Mouse (Mus musculus): ENCODE data around the gene Zbtb39. TPM values are rescaled to one million over a fixed set of nuclear protein-coding genes. Genes with fewer than 3 reads are reported as not detected.

Gene Zbtb39
- total RNA-seq (2021), result 1 to 10 TPM; 9.6 to 9.9 TPM
- long read RNA-seq, experiment 1, full-length matches to known transcripts, result 1 of 1 reads
- long read RNA-seq, experiment 1, partial matches to known transcripts, result 0 of 1 reads
- long read RNA-seq, experiment 1, other reads (novel, unspliced or antisense), result 0 of 1 reads
- long read RNA-seq, experiment 2, result 0 reads

DNA sequence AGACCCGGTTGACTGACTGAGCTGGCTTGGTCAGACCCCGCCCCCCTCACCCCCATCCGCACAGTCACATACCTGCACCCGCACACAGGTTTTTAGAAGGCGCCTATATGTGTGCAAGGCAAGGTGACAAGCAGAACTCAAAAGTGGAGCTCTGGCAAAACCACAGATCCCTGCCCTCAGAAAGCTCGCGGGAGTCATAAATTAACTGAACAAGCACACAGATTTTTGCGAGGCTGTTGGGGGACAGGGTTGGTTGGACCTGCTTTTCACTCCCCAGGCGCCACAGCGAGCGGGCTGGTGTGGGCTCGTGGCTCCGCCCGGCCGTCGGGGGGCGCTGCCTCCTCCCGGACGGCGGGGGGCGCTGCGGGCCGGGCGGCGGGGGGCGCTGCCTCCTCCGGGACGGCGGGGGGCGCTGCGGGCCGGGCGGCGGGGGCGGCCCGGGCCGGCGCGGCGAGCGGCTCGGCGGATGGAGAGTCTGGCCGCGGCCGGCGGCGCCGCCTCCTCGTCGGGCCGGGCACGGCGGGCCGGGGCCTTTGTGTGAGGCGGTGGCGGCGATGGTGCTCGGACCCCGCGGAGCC lies at the start of gene Zbtb39:
Gene Zbtb39 (plus strand): TSS at position 456 of the 578 bp plus-strand sequence.
- DNase-seq (ENCODE audit: low spot score in 2 of 2), result peak; percentile 70 to 77

DNA sequence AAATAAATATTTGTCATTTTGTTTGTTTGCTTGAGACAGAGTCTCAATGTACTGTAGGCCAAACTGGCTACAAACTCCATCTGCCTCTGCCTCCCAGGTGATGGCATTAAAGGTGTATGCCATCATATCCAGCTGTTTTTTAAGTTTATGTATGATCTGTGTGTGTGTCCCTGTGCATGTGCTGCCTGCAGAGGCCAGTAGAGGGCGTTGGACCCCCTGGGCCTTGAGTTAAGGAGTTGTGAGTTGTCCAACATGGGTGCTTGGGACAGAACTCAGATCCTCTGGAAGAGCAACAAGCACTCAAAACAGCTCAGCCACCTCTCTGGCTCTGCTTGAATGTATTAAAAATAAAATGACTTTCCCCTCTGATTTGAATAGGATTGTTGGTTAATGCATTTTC lies 48.3 kb upstream of the Zbtb39 start:
- no peak for DNase-seq (ENCODE audit: low spot score in 2 of 2)

DNA sequence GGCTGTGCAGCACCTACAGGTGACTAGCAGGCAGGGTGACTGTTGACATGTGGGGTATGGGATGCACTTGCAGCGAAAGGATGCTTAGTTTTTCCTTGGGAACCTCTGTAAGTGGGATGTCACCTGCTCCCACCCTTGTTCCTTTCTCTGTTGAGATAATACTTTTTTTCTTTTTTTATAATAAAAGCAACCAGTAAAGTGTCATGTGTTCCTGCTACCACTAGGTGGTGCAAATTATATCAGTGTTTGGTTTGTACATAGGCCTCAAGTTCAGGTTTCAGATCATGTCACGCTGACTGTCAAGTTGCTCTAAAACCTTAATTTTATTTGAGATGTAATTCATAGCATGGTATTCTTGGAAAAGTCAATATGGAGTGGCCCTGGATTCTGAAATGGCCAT lies 44.7 kb upstream of the Zbtb39 start:
- DNase-seq (ENCODE audit: low spot score in 2 of 2), result no peak

DNA sequence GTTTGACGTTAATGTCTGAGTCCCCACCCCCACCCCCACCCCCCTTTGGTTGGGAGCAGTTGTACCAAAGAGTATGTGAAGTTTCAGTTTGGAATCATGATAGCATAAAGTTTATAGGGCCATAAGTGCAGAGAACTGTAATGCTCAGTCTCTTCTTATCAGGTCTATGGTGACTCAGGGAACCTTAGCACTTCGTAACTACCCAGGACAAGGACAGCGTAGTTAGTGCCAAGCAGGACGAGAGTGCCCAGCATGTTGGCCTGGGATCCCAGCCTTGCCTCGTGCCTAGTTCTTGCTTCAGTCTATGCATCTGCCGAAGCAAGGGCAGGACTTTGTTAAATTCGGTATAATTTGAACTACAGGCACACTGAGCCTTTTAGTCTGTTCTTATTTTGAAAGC lies 43.6 kb upstream of the Zbtb39 start:
- no peak for DNase-seq (ENCODE audit: low spot score in 2 of 2)

DNA sequence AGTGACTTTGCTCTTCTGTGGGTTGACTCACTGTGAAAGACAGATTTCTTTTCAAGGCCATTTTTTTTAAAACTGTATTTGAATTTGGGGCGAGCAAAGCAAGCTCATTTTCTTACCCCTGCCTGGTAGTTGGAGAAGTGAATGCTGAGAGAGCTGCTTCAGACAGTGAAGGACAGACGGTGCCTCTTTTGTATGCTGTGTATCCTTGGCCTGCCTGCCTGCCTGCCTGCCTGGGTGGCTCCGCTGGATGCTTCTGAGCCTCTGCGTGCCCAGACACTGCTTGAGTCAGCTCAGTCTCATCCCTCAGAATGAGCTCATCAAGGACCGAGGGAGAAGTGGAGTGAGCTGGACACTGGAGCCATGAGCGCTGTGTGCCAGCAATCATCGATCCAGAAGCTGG lies 40.4 kb upstream of the Zbtb39 start:
- no peak for DNase-seq (ENCODE audit: low spot score in 2 of 2)

DNA sequence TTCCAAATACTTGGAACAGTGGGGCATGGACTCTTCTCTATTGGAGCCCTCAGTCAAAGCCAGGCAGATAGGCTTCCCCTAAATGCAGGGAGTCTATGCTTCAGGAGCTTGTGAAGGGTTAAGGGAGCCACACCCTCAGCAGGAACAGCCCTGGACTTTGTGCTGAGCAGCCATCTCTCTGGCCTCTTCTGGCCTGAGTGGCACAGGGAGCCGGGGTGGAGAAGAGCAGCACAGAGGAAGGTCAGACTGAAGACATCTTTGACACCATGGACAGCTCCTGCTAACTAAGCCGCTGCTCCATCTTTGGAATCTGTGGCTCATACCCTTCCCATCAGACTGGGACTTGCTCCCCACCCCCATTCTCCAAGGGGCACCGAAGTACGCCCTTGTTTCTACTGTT lies 36.0 kb upstream of the Zbtb39 start:
- DNase-seq (ENCODE audit: low spot score in 2 of 2), result no peak

DNA sequence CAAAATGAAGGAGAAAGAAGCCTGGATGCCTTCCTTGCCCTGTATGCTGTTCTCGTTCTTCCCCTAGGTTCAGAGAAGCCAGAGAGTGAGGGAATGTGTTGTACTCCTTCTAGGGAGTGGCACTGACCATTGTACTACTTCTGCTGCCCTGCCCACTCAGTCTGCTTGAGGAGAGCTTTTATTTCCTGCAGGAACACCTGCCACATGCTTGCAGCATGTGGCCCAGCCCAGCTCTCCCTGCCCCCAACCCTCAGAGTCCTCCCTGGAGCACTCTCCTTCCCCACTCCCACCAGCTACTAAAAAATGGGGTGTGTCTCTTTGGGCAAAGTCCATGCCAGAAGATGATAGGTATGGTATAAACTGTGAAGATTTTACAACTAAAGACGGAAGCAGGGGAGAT lies 35.0 kb upstream of the Zbtb39 start:
- no peak for DNase-seq (ENCODE audit: low spot score in 2 of 2)

DNA sequence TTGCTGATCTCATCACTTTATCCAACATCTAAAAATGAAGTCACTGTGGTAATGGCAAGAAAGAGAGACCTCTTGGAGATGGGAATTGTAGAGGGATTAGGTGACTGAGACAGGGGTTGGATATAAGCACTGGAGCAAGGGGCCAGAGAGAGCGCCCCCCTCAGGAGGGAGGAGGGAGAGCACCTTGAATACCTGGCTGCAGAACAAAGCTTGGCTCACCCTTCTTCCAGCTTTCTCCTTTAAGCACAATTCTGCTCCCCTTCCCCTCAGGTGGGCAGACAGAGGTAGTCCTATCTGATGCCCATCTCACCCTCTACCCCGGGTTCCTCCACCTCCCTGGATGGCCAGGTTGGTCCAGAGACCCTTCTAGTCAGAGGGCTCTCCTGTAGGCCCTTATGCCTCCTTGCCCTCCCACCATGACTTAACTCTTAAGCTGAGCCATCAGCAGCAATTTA lies 34.5 kb upstream of the Zbtb39 start, which contains the start of gene Myo1a:
Gene Myo1a (plus strand): TSS at position 405 of the 455 bp plus-strand sequence.
- DNase-seq (ENCODE audit: low spot score in 2 of 2), result no peak

DNA sequence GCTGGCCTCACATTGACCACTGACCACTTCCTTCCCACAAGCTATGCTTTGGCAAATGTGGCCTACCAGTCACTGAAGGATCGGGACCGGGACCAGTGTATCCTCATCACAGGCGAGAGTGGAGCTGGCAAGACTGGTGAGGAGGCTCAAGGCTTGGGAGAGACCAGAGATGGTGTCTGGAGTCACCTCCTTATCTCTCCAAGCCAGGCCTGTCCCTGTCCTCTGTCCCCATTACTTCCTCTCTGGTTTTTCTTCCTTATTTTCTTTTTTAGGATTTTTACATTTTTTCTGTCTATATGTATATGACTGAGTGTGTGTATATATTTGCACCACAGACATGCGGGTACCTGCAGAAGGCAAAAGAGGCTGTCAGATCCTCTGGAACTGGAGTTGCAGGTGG lies 33.6 kb upstream of the Zbtb39 start:
- DNase-seq (ENCODE audit: low spot score in 2 of 2), result no peak

DNA sequence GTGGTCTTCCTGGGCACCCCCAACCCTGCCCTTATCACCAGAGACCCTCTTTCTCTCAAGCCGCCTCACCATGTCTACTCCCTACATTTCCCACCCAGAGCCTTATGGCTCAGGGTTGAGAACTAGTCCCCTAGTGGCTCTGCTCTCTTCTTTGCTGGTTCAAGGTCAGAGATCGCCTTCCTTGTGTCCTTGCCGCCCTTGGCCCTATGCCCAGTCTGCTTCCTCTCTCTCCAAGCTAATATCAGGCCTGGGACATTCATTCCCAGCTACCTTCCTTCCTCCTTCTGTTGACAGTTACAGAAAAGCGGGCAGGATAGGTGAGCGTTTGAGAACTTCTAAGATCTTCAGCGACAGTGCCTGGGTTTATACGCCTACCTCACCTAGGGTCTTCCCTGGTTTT lies 31.6 kb upstream of the Zbtb39 start:
- no peak for DNase-seq (ENCODE audit: low spot score in 2 of 2)

DNA sequence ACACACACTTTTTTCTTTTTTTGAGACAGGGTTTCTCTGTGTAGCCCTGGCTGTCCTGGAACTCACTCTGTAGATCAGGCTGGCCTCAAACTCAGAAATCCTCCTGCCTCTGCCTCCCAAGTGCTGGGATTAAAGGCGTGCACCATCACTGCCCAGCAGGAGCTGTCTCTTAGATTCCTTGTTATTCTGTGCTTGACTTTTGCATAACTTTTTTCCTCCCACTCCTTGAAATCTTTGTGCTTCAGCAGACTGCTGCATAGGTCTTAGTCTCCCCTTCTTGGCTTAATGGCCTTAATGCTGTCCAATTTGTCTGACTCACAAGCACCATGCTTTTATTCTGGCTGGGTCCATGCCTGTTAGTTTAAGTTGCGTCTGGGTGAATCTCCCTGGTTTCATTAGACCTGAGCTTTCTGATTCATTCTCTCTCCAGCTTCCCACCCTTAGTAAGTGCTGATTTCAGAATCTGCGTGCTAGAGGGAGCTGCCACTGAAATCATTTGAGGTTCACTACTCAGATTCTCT lies 30.4 kb upstream of the Zbtb39 start:
- no peak for DNase-seq (ENCODE audit: low spot score in 2 of 2)

DNA sequence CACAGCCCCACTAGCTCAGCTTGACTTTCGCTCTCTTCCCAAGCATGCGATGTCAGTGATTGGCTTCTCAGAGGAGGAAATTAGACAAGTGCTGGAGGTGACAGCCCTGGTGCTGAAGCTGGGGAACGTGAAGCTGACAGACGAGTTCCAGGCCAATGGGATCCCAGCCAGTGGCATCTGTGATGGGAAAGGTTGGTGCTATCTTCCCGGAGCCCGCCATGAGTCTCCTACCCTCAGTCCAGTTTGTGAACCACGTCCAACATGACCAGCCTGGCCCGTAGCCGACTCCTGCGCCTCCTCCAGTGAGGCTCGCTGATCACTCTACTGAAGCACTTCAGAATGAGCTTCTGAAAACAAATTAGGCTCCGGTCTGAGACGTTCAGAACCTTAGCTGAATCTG lies 29.0 kb upstream of the Zbtb39 start:
- DNase-seq (ENCODE audit: low spot score in 2 of 2), result no peak

DNA sequence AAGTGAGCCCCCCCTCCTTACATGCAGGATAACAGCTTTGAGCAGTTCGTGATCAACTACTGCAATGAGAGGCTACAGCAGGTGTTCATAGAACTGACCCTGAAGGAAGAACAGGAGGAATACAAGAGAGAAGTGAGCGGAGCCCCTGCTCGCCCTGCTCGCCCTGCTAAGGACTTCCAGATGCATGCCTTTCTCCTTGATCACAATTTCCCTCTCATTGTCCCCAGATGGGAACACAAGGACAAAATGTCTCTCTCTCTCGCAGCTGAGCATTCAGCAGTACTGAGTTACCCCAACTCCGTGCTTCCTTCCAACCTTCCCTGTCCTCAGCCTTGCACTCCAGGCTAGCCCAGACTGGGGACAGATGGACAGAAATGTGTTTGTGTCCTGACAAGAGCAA lies 26.6 kb upstream of the Zbtb39 start:
- DNase-seq (ENCODE audit: low spot score in 2 of 2), result no peak

DNA sequence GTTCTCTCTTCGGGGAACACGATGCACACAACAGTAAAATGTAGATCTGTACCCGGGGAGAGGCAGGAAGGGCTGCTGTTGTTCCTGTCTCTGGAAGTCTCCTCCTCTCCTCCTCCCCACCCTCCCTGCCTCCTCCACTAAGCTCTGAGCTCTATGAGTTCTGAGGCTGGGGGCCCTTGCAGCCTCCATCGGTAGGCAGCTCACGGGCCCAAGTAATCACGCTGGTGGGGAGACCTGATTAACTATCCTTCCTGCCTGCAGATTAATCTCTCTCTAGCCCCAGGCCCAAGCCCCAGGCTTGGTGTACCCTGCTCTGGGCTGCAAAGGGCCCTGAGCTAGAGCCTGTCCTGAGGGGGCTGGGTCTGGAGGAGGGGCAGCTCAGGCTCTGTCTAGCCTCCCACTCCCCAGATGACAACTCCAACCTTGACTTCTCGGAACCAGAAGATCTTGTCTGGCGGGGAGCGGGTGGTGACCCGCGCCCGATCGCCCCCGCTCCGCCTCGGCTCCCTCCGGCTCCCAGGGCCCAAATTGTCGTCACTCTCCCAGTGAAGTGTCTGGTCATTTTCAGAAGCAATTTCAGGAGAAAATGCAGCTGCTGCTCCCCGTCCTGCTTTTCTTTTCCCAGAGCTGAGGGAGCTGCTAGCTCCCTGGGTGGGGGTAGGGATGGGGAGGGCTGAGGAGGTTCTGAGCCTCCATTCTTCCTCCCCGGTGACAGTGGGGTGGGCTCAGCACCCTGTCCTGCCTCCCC lies 17.5 kb upstream of the Zbtb39 start:
- peak; percentile 16 to 31 for DNase-seq (ENCODE audit: low spot score in 2 of 2)

DNA sequence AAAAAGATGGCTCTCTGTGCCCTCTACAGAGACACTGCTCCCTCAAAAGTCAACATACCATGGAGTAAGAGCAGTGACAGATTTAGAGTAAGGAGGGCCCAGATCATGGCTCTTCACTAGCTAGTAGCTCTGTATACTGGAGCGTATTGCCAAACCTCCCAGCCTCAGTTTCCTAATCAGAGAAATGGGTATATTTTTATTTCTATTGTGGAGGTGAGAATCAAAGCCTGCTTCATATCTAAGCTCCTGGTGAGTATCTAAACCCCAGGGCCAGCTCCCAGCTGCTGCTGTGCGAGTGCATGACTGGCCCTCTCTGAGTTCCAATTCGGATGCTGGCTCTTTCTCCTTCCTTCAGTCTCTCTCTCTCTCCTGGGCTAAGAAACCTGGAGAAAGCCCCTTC lies 15.2 kb upstream of the Zbtb39 start, which contains the start of gene Tac2:
Gene Tac2 (plus strand): TSS at position 301 of the 400 bp plus-strand sequence.
- DNase-seq (ENCODE audit: low spot score in 2 of 2), result no peak

DNA sequence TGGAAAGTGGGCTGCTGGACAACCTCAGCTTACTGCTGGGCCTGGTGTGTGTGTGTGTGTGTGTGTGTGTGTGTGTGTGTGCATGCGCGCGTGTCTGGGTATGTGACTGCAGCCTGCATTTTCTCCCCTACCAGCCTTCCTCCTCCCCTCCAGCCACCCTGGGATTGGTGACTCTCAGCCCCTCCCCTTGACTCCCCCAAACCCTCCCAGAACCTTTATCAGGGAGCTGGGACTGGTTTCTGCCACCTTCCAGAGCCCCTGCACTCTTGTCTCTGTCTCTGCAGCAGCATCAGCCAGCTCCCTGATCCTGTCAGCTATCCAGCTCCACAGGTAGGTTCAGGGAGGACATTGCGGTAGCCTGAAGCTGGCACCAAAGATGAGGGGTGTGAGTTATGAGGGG lies 14.2 kb upstream of the Zbtb39 start:
- DNase-seq (ENCODE audit: low spot score in 2 of 2), result no peak

DNA sequence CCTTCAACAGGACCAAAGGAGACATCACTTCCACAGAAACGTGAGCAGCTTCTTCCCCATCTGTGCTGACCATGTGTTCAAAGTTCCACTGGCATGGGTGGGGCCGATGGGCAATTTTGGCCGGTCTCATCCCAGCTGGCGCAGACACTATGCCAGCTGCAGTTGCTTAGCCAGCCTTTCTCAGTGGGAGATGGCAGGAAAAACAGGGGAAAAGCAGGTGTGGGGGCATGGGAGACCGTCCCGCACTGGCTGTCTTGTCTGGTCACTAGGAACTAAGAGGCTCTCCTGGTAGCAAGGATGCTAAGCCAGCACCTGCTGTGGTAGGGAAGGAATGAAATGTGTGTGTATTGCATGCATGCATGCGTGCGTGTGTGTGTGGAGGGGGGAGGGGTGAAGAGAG lies 10.9 kb upstream of the Zbtb39 start:
- no peak for DNase-seq (ENCODE audit: low spot score in 2 of 2)

DNA sequence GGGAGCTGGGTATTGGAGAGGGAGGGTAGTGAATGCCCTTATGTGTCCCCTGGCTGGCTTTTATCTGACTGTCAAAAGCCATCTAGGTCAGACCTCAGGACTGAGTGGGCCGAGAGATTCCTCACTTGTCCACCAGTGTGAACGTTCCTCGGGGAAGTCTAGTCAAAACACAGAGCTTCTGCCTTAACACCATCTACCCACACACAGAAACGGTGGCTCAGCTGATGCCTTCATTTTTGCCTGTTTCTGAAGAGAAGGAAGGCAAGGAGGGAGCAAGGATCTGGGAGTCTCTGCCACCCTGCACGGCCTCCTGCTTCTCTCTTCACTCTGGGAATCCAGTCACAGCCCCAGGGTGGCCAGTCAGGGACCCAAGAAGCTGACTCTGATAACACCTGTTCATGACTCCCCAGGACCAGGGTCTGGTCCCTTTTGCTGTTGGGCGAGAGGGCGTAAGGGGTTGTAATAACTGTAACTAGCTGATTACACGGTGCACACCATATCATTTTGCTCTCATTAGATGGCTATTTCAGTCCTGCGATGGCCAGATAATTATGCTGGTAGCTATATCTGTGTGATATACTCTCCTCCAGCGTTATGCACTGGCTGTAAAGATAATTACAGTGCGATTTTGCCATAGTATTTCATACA lies 8.9 kb upstream of the Zbtb39 start:
- DNase-seq (ENCODE audit: low spot score in 2 of 2), result peak in 1 of 2 experiments; percentile 42

DNA sequence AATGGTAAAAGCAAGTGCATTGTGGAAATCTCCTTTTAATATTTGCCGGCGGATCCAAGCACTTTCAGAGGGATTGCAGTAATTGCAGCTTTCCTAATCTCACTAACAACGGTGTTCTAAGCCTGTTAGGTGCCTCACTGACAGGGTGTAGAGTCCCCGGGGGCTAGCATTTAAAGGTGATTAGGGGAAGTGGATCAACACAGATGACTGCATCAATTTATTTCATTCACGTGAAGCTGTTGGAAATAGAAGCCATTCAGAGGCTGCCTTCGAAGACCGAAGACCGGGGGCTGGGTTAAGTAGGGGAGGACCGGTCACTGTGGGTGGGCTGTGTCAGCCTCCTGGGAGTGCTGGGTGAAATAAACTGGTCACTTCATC lies 8.4 kb upstream of the Zbtb39 start:
- no peak for DNase-seq (ENCODE audit: low spot score in 2 of 2)

DNA sequence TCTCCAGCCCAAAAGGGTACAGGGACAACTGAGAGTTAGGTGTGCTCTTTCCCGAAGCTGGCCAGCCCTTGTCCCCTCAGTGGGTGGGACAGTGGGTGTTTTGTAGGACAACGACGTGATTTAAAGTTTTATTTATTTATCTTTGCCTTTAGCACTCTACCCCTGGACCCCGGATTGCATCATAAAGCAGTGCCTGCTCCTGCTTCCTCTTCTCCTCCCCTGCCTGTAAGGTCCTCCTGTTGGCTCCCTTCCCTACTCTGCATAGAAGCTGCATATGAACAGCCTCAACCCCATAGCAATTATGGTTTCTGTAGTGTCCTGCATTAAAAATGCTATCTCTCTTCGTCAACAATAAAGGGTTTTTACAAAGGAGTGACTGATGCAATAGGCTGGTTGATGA lies 7.9 kb upstream of the Zbtb39 start:
- no peak for DNase-seq (ENCODE audit: low spot score in 2 of 2)

DNA sequence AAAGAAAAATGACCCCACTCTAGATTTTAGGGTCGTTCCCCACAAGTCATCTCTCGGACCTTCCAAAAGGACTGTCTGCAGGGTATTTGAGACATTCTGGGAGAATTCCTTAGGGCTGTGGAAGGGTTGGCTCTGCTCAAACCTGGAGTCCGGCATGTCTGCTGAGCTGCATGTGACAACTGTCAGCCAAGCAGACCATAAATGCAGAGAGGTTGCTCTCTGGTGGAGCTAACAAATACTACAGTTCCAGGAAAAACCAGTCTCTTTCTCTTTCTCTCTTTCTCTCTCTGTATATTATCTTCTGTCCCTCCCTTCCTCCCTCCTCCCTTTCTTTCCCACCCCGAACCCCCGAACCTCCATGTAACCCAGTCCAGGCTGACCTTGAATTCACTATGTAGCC lies 4.9 kb upstream of the Zbtb39 start:
- DNase-seq (ENCODE audit: low spot score in 2 of 2), result no peak

DNA sequence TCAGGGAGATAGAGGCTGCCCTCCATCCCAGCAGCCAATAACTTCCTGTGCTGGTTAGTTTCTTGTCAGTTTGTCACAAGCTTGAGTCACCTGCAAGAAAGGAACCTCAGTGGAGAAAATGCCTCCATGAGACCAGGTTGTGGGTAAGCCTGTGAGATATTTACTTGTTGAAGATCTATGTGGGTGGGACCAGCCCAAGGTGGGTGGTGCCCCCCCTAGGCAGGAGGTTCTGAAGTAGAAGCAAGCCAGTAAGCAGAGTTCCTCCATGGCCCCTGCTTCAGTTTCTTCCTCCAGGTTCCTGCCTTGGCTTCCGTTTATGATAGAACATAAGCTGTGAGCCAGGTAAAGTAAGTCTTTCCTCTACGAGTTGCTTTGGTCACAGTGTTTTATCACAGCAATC lies 3.1 kb upstream of the Zbtb39 start:
- no peak for DNase-seq (ENCODE audit: low spot score in 2 of 2)
